Mouse (Mus musculus) intestine, postnatal 0 days (tissue): ENCODE data around the gene Anln. TPM values are rescaled to one million over a fixed set of nuclear protein-coding genes. Genes with fewer than 3 reads are reported as not detected.

ENCODE experiments used
- ATAC-seq: fragments of 200-750 bp; cut with Nextera tagmentation; 2 replicates; pipeline ENCODE4 v1.8.0; 2017; ENCODE audit warnings: mild to moderate bottlenecking, moderate TSS enrichment, moderate library complexity
- H3K27ac ChIP-seq: fragments of 300-500 bp; sonication (generic); 2 replicates; pipeline ENCODE4 v1.5.1; 2014; ENCODE audit warnings: mild to moderate bottlenecking, low read depth, low read length, moderate library complexity
- H3K27me3 ChIP-seq: fragments of 300-500 bp; sonication (generic); replicated peaks from 2 replicates; pipeline ENCODE4 v1.6.1; 2014; ENCODE audit warnings: low read length, mixed read lengths; ENCODE audit not compliant: control insufficient read depth, insufficient read depth
- H3K36me3 ChIP-seq: fragments of 300-500 bp; sonication (generic); 2 replicates; pipeline ENCODE4 v1.6.1; 2014; ENCODE audit warnings: mild to moderate bottlenecking, moderate library complexity; ENCODE audit not compliant: control insufficient read depth, insufficient read depth
- H3K4me1 ChIP-seq: fragments of 300-500 bp; sonication (generic); replicated peaks from 2 replicates; pipeline ENCODE4 v1.6.1; 2014; ENCODE audit warnings: antibody characterized with exemption, low read length, mixed read lengths; ENCODE audit not compliant: control insufficient read depth, insufficient read depth
- H3K4me2 ChIP-seq: fragments of 300-500 bp; sonication (generic); replicated peaks from 2 replicates; pipeline ENCODE4 v1.6.1; 2014; ENCODE audit warnings: low read depth, mild to moderate bottlenecking, moderate library complexity
- H3K4me3 ChIP-seq: fragments of 300-500 bp; sonication (generic); 2 replicates; pipeline ENCODE4 v1.5.1; 2014; ENCODE audit warnings: low read depth, low read length
- H3K9ac ChIP-seq: fragments of 300-500 bp; sonication (generic); 2 replicates; pipeline ENCODE4 v1.6.1; 2014; ENCODE audit warnings: mild to moderate bottlenecking, low read depth, low read length
- H3K9me3 ChIP-seq: fragments of 300-500 bp; sonication (generic); 2 replicates; pipeline ENCODE4 v1.6.1; 2016; ENCODE audit warnings: mixed run types; ENCODE audit not compliant: control insufficient read depth
- CTCF ChIP-seq: sonication (generic); IDR thresholded peaks from 2 replicates; pipeline ENCODE4 v1.5.1; 2016; ENCODE audit warnings: low read depth, mild to moderate bottlenecking, control low read depth, antibody characterized with exemption, moderate library complexity
- WGBS: fragments of 180-500 bp; shearing (Covaris S2); extraction: QIAGEN DNeasy Blood & Tissue Kit; methylation state at CpG from one replicate; pipeline ENCODE4 v1.1.7; 2014; 5-methylcytosine and 5-hydroxymethylcytosine counted together
- polyA plus RNA-seq: library from polyadenylated mRNA; unstranded; fragments of >200 nt; fragmentation: Nextera tagmentation; extraction: Ambion mirVana; gene quantifications from 2 replicates; pipeline ENCODE4 v1.2.1, GENCODE M21; 2015

The Anln gene
- polyA plus RNA-seq, 1 experiment from 2014 or later: 10.9 TPM

DNA sequence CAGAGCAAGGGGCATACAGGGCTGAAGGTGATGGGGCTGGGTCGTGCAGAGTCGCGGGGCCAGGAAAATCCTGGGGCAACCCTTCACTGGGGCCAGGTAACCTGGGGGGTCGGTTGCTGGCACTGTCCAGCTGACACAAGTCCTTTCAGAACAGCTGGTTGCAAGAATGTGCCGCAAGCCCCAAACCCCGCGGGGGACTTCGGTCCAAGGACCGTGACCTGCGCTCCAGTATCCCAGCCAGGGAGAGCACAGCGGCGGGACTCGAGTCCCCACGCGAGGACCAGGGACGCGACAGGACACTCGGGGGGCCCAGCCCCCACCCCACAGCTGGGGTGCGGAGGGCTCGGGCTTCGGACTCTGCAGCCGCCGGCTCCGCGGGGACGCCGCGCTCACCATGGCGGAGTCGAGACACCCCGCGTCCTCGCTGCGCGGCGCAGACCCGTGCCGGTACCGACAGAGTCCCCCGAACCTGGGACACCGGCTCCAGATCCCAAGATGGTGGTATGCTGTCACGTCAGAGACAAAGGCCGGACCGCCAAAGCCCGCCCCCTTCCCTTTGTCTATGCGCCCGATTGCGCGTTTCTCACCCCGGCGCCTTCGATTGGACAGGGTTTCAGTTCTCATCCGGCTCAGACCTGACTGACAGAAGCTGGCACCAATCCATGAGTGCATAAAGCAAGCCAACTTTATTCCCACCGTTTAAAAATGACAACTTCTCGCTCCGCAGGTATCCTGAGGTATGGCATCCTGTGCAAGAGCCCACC lies 81.7 kb downstream of the Anln start, which contains the start of gene Zfp810:
Zfp810 (minus strand) TSS at position 493 of the 764 bp plus-strand sequence.
- H3K4me1 ChIP-seq: no peaks in the 10 kb centered on the region
- H3K9me3 ChIP-seq: no peaks in the 10 kb centered on the region
- peak within 1 kb of the TSS; percentile 88 for H3K9ac ChIP-seq
- H3K4me3 ChIP-seq: peak within 1 kb of the TSS; percentile 79
- no peak; the same call in 1 of the 2 replicates for TF ChIP-seq CTCF
- H3K36me3 ChIP-seq: peaks cover 19% of the 10 kb centered on the region
- peak within 1 kb of the TSS; percentile 67 for H3K27ac ChIP-seq
- ATAC-seq: peak; percentile 99
- H3K4me2 ChIP-seq: peak within 1 kb of the TSS; percentile 77
- WGBS: under 1% methylated on average over 56 of the region's 56 CpGs
- no peaks in the 10 kb centered on the region for H3K27me3 ChIP-seq

DNA sequence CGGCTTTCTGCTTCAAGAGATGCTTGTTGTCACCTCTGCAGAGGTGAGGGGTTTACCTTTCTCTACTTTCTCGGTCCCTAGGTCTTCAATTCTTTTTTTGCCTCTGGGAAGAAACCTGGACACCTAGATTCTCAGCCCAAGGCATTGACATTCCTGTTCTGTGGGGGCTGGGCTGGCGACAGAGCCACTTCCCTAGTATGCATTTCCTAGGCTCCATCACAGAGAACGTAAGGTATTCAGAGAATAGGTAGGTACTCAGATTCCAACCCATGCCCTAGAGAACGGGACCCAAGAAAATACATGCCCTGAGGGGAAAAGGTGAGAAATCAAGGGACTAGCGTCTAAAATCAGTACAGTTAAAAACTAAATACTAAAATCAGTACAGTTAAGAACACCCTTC lies 82.3 kb downstream of the Anln start:
- Histone ChIP-seq H3K9ac (peak overlapping the region; percentile 88), H3K27ac (no peak overlapping the region), H3K4me1 (no peaks in the 10 kb centered on the region), H3K9me3 (no peaks in the 10 kb centered on the region), H3K4me3 (peak overlapping the region; percentile 79), H3K36me3 (peaks cover 23% of the 10 kb centered on the region), H3K4me2 (peak overlapping the region; percentile 77), H3K27me3 (no peaks in the 10 kb centered on the region)
- no peak for ATAC-seq
- TF ChIP-seq CTCF: no peak
- 14% methylated on average over 6 of the region's 6 CpGs for WGBS

DNA sequence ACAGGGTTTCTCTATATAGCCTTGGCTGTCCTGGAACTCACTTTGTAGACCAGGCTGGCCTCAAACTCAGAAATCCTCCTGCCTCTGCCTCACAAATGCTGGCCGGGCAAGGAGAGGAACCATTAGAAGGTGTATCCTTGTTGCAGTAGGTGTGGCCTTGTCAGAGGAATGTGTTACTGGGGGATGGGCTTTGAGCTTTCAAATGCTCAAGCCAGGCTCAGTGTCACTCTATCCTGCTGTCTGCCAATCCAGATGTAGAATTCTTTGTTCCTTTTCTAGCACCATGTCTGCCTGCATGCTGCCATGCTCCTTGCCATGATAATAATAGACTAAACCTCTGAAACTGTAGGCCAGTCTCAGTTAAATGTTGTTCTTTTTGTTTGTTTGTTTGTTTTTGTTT lies 86.8 kb downstream of the Anln start:
- no peak overlapping the region for H3K9ac ChIP-seq
- H3K4me3 ChIP-seq: no peak overlapping the region
- H3K27ac ChIP-seq: no peak overlapping the region
- no peak for ATAC-seq
- no peaks in the 10 kb centered on the region for H3K9me3 ChIP-seq
- TF ChIP-seq CTCF: no peak
- no peaks in the 10 kb centered on the region for H3K27me3 ChIP-seq
- no peaks in the 10 kb centered on the region for H3K4me1 ChIP-seq
- WGBS: 91% methylated on average over 1 of the region's 1 CpGs
- no peak overlapping the region for H3K4me2 ChIP-seq
- H3K36me3 ChIP-seq: peaks cover 40% of the 10 kb centered on the region

Other genes starting within 250 kb of the Anln start
- gene Pigyl, start 232.3 kb downstream of the Anln start, polyA plus RNA-seq: 121 and 123 TPM in 2 replicates
- 0.27 and 0.38 TPM in 2 replicates for gene Zfp872, start 201.1 kb downstream of the Anln start, polyA plus RNA-seq
- 12.6 and 14.4 TPM in 2 replicates for gene Zfp809, start 163.5 kb downstream of the Anln start, polyA plus RNA-seq
- 1.3 and 1.5 TPM in 2 replicates for gene Zfp599, start 129.3 kb downstream of the Anln start, polyA plus RNA-seq
- gene Zfp810, start 81.5 kb downstream of the Anln start, polyA plus RNA-seq: 7.7 and 8.4 TPM in 2 replicates
- gene 9530077C05Rik, start 22.3 kb upstream of the Anln start, polyA plus RNA-seq: 1.8 and 2.0 TPM in 2 replicates
- not detected in 2 replicates for gene Gm17545, start 65.1 kb upstream of the Anln start, polyA plus RNA-seq
- 94.5 and 95.2 TPM in 2 replicates for gene Rp9, start 80.6 kb upstream of the Anln start, polyA plus RNA-seq
- gene Bbs9, start 86.5 kb upstream of the Anln start, polyA plus RNA-seq: 4.9 and 5.8 TPM in 2 replicates